Mouse (Mus musculus) lung, adult 2 months (tissue): ENCODE data around the gene Slc25a47. TPM values are rescaled to one million over a fixed set of nuclear protein-coding genes. Genes with fewer than 3 reads are reported as not detected.

Experiments
- DNase-seq: peaks from one replicate; pipeline ENCODE4 v3.0.0; 2022
- H3K4me1 ChIP-seq: fragments of 200-500 bp; 2 replicates; pipeline ENCODE4 v1.6.1; 2011; ENCODE audit warnings: low read length; ENCODE audit not compliant: control insufficient read depth, insufficient read depth
- H3K4me3 ChIP-seq: fragments of 200-500 bp; replicated peaks from 2 replicates; pipeline ENCODE3; 2011; ENCODE audit warnings: low read depth, mild to moderate bottlenecking, control low read depth, low read length; ENCODE audit errors: extremely low read depth
- CTCF ChIP-seq: fragments of 200-500 bp; IDR thresholded peaks from 2 replicates; pipeline ENCODE4 v1.5.1; 2011; ENCODE audit warnings: mild to moderate bottlenecking, low read length, control low read depth; ENCODE audit not compliant: insufficient read depth
- POLR2A ChIP-seq: fragments of 200-500 bp; IDR thresholded peaks from 2 replicates; pipeline ENCODE4 v1.6.1; 2011; ENCODE audit warnings: low read depth, mild to moderate bottlenecking, control low read depth, low read length, borderline replicate concordance; ENCODE audit errors: extremely low read depth
- WGBS: fragments of 180-500 bp; shearing (Covaris S2); methylation state at CpG from one replicate; pipeline ENCODE4 v1.1.7; 2018; 5-methylcytosine and 5-hydroxymethylcytosine counted together
- polyA plus RNA-seq: library from polyadenylated mRNA; depleted of rRNA; stranded (reverse); fragments of >200 nt; gene quantifications from 2 replicates; pipeline ENCODE4 v1.2.3, GENCODE M21; 2012

Gene Slc25a47
- polyA plus RNA-seq, 1 experiment: 13.7 TPM

GRCm38 (mm10) chr12:108808465-108808864, 27.4 kb upstream of the Slc25a47 start:
- no peak for DNase-seq
- H3K4me1 ChIP-seq: peaks cover 16% of the 10 kb centered on the region
- no peak for TF ChIP-seq POLR2A
- TF ChIP-seq CTCF: no peak
- 42% methylated on average over 2 of the region's 2 CpGs for WGBS
- no peak overlapping the region for H3K4me3 ChIP-seq

GRCm38 (mm10) chr12:108809771-108810170, 26.1 kb upstream of the Slc25a47 start:
- Histone ChIP-seq H3K4me3 (no peak overlapping the region), H3K4me1 (peaks cover 6% of the 10 kb centered on the region)
- no peak for DNase-seq
- 48% methylated on average over 1 of the region's 1 CpGs for WGBS
- TF ChIP-seq CTCF (no peak), POLR2A (no peak)

GRCm38 (mm10) chr12:108810309-108810708, 25.5 kb upstream of the Slc25a47 start:
- no peak for TF ChIP-seq POLR2A
- TF ChIP-seq CTCF: no peak
- H3K4me3 ChIP-seq: no peak overlapping the region
- WGBS: 79% methylated on average over 7 of the region's 7 CpGs
- no peak for DNase-seq
- H3K4me1 ChIP-seq: peaks cover 6% of the 10 kb centered on the region

- TF ChIP-seq CTCF (peak; percentile 35; the same call in 1 of the 2 replicates), POLR2A (no peak)
- no peak for DNase-seq
- Histone ChIP-seq H3K4me1 (peaks cover 2% of the 10 kb centered on the region; the same call in 1 of the 2 replicates), H3K4me3 (no peak overlapping the region)
- 19% methylated on average over 2 of the region's 2 CpGs for WGBS
These were observed 24.7 kb upstream of the Slc25a47 start for GRCm38 (mm10) chr12:108811133-108811532.

GRCm38 (mm10) chr12:108812463-108812862, 23.4 kb upstream of the Slc25a47 start:
- peaks cover 5% of the 10 kb centered on the region for H3K4me1 ChIP-seq
- H3K4me3 ChIP-seq: no peak overlapping the region
- WGBS: 81% methylated on average over 6 of the region's 6 CpGs
- no peak for DNase-seq
- TF ChIP-seq POLR2A (no peak), CTCF (no peak)

- H3K4me3 ChIP-seq: no peak overlapping the region
- peaks cover 5% of the 10 kb centered on the region for H3K4me1 ChIP-seq
- TF ChIP-seq CTCF (no peak), POLR2A (no peak)
- no peak for DNase-seq
- whole genome bisulfite sequencing: 87% methylated on average over 6 of the region's 6 CpGs
These were observed 21.4 kb upstream of the Slc25a47 start for GRCm38 (mm10) chr12:108814470-108814869.

- H3K4me3 ChIP-seq: no peak overlapping the region
- WGBS: 56% methylated on average over 11 of the region's 11 CpGs
- TF ChIP-seq CTCF (no peak), POLR2A (no peak)
- DNase-seq: no peak
- peaks cover 3% of the 10 kb centered on the region; the same call in 1 of the 2 replicates for H3K4me1 ChIP-seq
These were observed 19.3 kb upstream of the Slc25a47 start for GRCm38 (mm10) chr12:108816569-108816968.

GRCm38 (mm10) chr12:108820461-108820860, 15.4 kb upstream of the Slc25a47 start:
- WGBS: 89% methylated on average over 4 of the region's 4 CpGs
- no peak for TF ChIP-seq POLR2A
- no peak for TF ChIP-seq CTCF

GRCm38 (mm10) chr12:108823036-108823435, 12.8 kb upstream of the Slc25a47 start:
- DNase-seq: no peak
- H3K4me3 ChIP-seq: no peak overlapping the region
- H3K4me1 ChIP-seq: no peaks in the 10 kb centered on the region
- 61% methylated on average over 8 of the region's 8 CpGs for WGBS
- TF ChIP-seq POLR2A (no peak), CTCF (no peak)

More at GRCm38 (mm10) chr12:108820461-108820860, 15.4 kb upstream of the Slc25a47 start:
- peaks cover 3% of the 10 kb centered on the region; the same call in 1 of the 2 replicates for H3K4me1 ChIP-seq
- DNase-seq: no peak
- H3K4me3 ChIP-seq: no peak overlapping the region

- Histone ChIP-seq H3K4me1 (no peaks in the 10 kb centered on the region), H3K4me3 (no peak overlapping the region)
- DNase-seq: no peak
- no peak for TF ChIP-seq CTCF
- no peak for TF ChIP-seq POLR2A
- WGBS: 87% methylated on average over 15 of the region's 15 CpGs
These were observed 11.5 kb upstream of the Slc25a47 start for GRCm38 (mm10) chr12:108824225-108824874.
